ENCODE assay signal across 10 mouse cellular contexts in genomic region chr3:157565196-157565595, GRCm38 (mm10). TPM values are rescaled to one million over a fixed set of nuclear protein-coding genes. Genes with fewer than 3 reads are reported as not detected.
DNase-seq lines count a peak whose midpoint lies in the region; ATAC-seq and TF ChIP-seq lines count a peak whose summit lies in the region.
"Had no signal": no experiment of that assay in that cellular context is flagged by ENCODE, and none has a peak within 500 bp of the region (broad histone marks: within the 10 kb centered on the region; RNA-seq: fewer than 3 reads in every experiment).

No protein-coding gene starts in this region.

- no peak overlapping the region for H3K4me3 ChIP-seq in layer of hippocampus, adult 2 months
- H3K4me3 ChIP-seq: heart, embryonic 13.5 days; midbrain, embryonic 12.5 days had no signal

- no peak overlapping the region for H3K27ac ChIP-seq in layer of hippocampus, adult 2 months
- H3K27ac ChIP-seq: heart, embryonic 13.5 days; midbrain, embryonic 12.5 days had no signal

- TF ChIP-seq CTCF in layer of hippocampus, adult 2 months (conservative IDR thresholded peaks at IDR 0.05): peak; percentile 82

- peak; percentile 66 for ATAC-seq in CD4-positive, CD25-positive, alpha-beta regulatory T cell, adult 4 months

- peak; percentile 37 for DNase-seq in adrenal gland, postnatal 10 days
- no peak for DNase-seq in adrenal gland, adult 2 months
- DNase-seq in layer of hippocampus, adult 2 months (ENCODE audit: low spot score in 2 of 2): peak; percentile 21 to 46
- DNase-seq in layer of hippocampus, adult 8-10 months (ENCODE audit: low spot score in 2 of 2): no peak
- peak; percentile 34 for DNase-seq in embryo, embryonic 9.5 days (ENCODE audit: extremely low spot score)
- peak; percentile 72 for DNase-seq in retina, postnatal 1 day
- no peak for DNase-seq in gastrocnemius, postnatal 25 days

RNA-seq across cellular contexts. Expression of gene Ptger3, which starts 1.5 kb away (rescaled TPM):
- total RNA-seq in adrenal gland, postnatal 10 days (2021): 1 to 10 TPM; 9.1 to 9.8 TPM
- total RNA-seq in adrenal gland, adult 2 months (2021): 10 to 100 TPM; 18.7 to 19.1 TPM
- polyA plus RNA-seq in adrenal gland, adult 2 months (2012; rRNA removed): 60.0 and 72.6 TPM in 2 replicates
- 1 to 10 TPM; 1.8 to 2.0 TPM for total RNA-seq in layer of hippocampus, adult 2 months (2021)
- 1 to 10 TPM; 1.7 to 2.6 (median 2.1) TPM for total RNA-seq in layer of hippocampus, adult 8-10 months (2022)
- under 1 TPM; 0.34 to 0.52 TPM for polyA plus RNA-seq in CD4-positive, CD25-positive, alpha-beta regulatory T cell, adult 4 months (2017; shearing (Covaris generic))
- total RNA-seq in gastrocnemius, postnatal 25 days (2021): 1 to 10 TPM in 1 of 2 experiments, under 1 TPM in 1; 0.31 to 2.7 TPM

RNA-seq across cellular contexts. Expression of gene Zranb2, which starts 31.2 kb away (rescaled TPM):
- 10 to 100 TPM; 61.9 to 70.4 TPM for total RNA-seq in adrenal gland, postnatal 10 days (2021)
- total RNA-seq in adrenal gland, adult 2 months (2021): 10 to 100 TPM; 79.6 to 80.7 TPM
- polyA plus RNA-seq in adrenal gland, adult 2 months (2012; rRNA removed): 1.8 and 3.3 TPM in 2 replicates
- total RNA-seq in layer of hippocampus, adult 2 months (2021): 100 to 1,000 TPM; 137 to 143 TPM
- total RNA-seq in layer of hippocampus, adult 8-10 months (2022): 100 to 1,000 TPM; 129 to 154 (median 143) TPM
- polyA plus RNA-seq in CD4-positive, CD25-positive, alpha-beta regulatory T cell, adult 4 months (2017; shearing (Covaris generic)): 10 to 100 TPM; 70.0 to 71.3 TPM
- 10 to 100 TPM; 46.4 to 50.2 TPM for total RNA-seq in gastrocnemius, postnatal 25 days (2021)

Comparison
In these comparisons a context has a peak if more than half of its experiments do, and no peak if none do; other contexts are left out.
1. DNase-seq: peak in adrenal gland, postnatal 10 days (single experiment), layer of hippocampus, adult 2 months (2 of 2), embryo, embryonic 9.5 days (single experiment) and retina, postnatal 1 day (single experiment); none in adrenal gland, adult 2 months (single experiment), layer of hippocampus, adult 8-10 months (0 of 2) and gastrocnemius, postnatal 25 days (single experiment).